Mouse (Mus musculus) frontal cortex, postnatal 25 days (tissue): ENCODE data around the gene Ap4s1.

ENCODE experiments used
- DNase-seq, 2 experiments: peaks; one replicate each; pipeline ENCODE4 v3.0.0; 2022; ENCODE audit warnings: low spot score in 2 of 2

The Ap4s1 gene

GRCm38 (mm10) chr12:51703859-51704258, 13.0 kb downstream of the Ap4s1 start:
- DNase-seq = no peak

GRCm38 (mm10) chr12:51704572-51704971, 13.7 kb downstream of the Ap4s1 start:
- no peak for DNase-seq

- no peak for DNase-seq
Observed at GRCm38 (mm10) chr12:51705778-51706177, 14.9 kb downstream of the Ap4s1 start.

DNA sequence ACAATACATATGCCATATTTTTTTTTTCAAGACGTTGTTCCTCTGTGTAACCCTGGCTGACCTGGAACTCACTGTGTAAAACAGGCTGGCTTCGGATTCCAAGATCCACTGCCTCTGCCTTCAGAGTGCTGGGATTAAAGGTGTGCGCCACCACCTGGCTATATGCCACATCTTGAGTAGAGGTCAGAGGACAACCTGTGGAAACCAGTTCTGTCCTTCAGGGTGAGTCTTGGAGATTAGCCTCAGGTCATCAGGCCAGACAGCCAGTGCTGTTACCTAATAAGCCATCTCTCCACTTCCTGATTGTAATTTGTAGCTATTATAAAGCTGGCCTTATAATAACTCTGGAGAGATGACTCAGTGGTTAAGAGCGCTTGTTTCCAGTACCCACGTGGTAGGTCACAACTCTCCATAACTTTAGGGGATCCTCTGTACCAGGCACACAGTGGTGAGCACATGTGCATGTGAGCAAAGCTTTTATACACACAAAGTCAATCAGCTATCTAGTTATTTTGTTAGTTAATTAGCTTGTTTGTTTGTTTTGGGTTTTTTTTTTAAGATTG, 15.9 kb downstream of the Ap4s1 start:
- DNase-seq = no peak

- peak; percentile 49 to 62 for DNase-seq
Observed at GRCm38 (mm10) chr12:51708941-51709686, 18.3 kb downstream of the Ap4s1 start.

- DNase-seq = no peak
Observed at GRCm38 (mm10) chr12:51709741-51710140, 18.9 kb downstream of the Ap4s1 start.

- no peak for DNase-seq
Observed at GRCm38 (mm10) chr12:51710154-51710553, 19.3 kb downstream of the Ap4s1 start.

DNA sequence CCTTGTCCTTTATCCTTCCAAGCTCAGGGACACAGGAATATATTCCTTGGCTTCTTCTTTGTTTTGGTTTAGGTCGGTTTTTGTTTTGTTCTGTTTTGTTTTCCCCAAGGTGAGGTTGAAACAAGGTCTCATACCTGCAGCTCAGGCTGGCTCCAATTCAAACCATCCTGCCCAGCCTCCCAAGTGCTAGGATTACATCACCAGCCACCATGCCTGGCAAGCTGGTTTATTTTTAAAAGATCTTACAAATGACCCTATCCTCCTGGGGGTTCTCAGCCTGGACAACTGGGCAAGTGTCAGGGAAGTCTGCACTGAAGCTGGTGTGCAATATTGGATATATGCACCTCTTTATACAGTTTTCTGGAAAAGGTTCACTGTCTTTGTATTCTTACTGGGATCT, 21.9 kb downstream of the Ap4s1 start:
- no peak for DNase-seq

- no peak for DNase-seq
Observed at GRCm38 (mm10) chr12:51718617-51719016, 27.8 kb downstream of the Ap4s1 start.

DNA sequence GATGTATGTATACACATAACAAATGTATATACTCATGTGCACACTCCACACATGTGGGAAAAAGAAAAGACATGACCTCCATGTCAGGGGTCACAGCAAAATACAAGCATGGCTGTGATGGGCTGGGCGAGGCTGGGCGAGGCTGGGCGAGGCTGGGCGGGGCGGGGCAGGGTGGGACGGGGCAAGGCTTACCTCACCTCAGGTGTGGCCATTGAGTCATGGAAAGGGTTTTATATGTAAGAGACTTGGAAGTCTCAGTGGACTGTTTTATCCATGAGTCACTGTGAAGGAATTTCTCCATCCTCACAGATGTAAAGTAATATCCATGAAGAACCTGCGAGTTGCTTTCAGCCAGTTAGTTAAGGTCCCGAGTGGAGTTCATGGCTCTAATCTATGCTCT, 31.0 kb downstream of the Ap4s1 start:
- no peak for DNase-seq

- DNase-seq = no peak
Observed at GRCm38 (mm10) chr12:51729058-51729457, 38.2 kb downstream of the Ap4s1 start.

DNA sequence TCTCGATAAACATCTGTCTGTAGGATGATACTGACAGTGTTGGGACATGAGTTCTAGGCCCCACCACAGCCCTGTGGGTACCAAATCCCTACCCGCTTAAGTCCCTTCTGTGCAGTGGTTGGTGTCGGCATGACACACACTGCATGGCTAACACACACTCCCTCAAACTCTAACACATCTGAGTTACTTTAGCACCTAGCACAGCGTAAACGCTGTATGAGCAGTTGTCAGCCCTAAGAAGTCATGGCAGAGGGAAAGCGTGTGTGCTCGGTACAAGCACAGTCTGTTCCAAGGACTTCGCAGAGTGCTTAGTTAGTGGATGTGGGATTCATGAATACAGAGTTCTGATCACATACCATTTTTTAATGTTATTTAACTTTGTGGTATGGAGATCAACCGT, 39.0 kb downstream of the Ap4s1 start:
- no peak for DNase-seq

DNA sequence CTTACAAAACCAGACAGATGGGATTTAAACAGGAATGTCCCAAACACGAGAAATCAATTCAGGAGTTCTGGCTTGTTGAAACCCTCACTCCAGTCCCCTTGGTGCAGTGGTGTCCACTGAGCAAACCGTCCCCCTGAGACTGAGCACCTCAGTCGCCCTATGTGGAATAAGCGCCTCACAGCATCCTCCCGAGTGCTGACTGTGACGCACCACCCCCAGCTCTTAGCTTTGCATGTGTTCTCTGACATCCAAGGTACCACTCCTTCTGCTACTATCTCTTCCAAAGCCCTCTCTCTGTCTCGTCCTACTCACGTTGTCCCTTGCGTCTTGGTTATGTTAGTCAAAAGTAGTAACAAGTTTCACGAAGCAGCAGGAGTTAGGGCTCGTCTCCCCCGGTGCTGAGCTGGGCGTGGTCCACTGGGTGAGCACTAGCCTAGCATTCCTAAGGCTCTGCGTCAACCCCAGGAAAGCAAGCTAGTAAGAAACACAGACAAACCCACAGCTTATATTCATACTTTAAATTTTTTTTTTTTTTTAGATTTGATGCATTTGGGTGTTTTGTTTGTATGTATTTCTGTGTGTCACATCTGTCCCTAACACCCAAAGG, 43.9 kb downstream of the Ap4s1 start:
- DNase-seq = no peak

- DNase-seq = no peak
Observed at GRCm38 (mm10) chr12:51735840-51736271, 45.0 kb downstream of the Ap4s1 start.

GRCm38 (mm10) chr12:51736381-51736780, 45.5 kb downstream of the Ap4s1 start:
- DNase-seq = no peak

DNA sequence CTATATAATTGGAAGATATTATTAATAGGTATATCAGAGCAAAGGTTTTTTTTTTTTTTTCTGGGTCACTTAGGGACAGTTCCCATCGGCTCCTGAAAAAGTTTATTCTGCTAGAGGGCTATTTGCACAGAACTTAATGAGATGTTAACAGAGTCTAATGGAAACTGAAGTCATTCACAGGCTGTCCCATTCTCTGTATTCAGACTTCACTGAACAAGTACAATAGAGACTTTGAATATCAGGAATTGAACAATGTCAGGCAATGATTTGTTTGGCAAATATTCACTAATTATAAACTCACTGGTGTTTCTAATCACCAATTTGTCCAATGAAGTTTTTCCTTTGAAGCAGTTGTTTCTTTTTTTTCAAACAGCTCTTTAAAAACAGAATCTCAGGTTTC, 46.0 kb downstream of the Ap4s1 start:
- no peak for DNase-seq

DNA sequence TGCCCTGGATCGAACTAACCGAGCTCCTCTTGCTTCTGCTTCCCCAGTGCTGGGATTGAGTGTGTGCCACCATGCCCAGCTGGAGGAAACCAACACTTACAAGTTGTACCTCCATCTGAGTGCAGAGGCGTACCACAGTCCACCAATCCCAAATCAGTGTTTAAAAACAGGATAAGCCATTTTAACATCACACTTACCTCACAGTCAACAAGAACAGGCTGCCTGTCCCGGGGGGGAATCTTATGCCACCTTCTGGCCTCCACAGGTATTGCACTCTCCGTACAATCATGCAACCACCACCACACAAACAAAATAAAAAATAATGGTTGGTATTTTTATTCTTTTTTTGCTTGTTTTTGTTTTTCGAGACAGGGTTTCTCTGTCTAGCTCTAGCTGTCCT, 50.9 kb downstream of the Ap4s1 start:
- no peak for DNase-seq

- DNase-seq = no peak
Observed at GRCm38 (mm10) chr12:51744957-51745356, 54.1 kb downstream of the Ap4s1 start.

GRCm38 (mm10) chr12:51747348-51747747, 56.5 kb downstream of the Ap4s1 start:
- DNase-seq = no peak

DNA sequence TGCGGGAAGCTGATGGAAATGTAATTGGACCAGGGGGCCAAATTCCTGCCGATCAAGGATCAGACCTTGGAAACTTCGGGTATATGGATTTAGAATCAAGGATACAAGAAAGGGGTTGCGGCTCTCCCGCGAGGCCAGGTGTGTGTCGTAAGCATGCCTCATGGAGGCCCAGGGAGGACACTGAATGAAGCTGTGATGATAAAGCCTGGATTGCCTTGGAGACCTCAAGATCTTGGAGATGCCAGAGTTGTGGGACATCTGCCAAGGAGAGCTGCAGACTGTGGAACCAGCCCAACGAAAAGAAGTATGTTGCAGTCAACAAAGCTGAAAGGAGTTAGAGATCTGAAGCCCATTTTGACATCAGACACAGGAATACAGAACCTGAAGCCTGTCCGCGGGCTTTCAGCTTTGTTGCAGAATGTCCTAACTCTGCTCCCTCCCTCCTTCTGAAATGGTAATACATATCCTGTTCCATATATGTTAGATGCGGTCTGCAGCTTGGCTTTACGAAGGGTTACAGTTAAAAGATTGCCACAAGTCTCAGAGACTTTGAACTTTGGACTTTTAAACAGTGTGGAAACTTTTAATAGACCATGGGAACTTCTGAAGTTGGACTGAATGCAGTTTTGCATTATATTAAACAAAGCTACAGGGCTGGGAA, 65.2 kb downstream of the Ap4s1 start:
- no peak for DNase-seq

GRCm38 (mm10) chr12:51756599-51756961, 65.7 kb downstream of the Ap4s1 start:
- DNase-seq = no peak

DNA sequence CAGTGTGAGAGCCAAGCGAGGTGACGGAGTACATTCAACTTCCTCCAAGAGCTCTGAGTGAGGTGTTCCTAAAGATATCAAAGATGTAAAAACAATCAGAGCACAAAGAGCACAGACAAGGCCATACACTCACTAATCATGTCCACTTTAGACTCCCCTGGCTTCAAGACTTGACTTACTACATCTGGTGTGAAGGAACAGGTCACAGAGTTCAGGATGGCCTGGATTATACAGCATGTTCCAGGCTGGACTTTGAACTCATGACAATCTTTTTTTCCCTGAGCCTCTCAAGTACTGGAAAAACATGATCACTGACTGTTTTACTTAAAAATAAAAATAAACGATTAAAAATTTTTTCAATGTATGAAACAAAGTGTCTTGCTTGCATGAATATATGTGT, 68.5 kb downstream of the Ap4s1 start:
- no peak for DNase-seq

DNA sequence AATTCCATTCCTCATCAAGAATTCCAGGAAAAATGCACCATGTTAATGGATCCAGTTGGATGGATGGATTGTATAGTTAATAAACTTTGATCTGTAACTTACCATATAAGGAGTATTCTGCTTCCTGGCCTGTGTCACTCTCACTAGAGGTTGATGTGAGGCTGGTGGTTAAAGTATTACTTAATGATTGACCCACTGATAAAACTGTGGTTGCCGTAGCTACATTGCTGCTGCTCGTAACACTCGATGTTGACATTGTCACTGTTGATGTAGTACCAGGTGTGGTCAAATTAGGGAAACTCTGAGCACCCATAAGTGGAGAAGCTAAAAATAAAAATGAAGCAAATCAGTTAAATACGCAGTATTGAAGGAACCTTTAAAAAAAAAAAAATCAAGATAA, 76.6 kb downstream of the Ap4s1 start:
- DNase-seq = no peak
